Comparison of ENCODE assay signal across 11 mouse cellular contexts in the genomic region with DNA sequence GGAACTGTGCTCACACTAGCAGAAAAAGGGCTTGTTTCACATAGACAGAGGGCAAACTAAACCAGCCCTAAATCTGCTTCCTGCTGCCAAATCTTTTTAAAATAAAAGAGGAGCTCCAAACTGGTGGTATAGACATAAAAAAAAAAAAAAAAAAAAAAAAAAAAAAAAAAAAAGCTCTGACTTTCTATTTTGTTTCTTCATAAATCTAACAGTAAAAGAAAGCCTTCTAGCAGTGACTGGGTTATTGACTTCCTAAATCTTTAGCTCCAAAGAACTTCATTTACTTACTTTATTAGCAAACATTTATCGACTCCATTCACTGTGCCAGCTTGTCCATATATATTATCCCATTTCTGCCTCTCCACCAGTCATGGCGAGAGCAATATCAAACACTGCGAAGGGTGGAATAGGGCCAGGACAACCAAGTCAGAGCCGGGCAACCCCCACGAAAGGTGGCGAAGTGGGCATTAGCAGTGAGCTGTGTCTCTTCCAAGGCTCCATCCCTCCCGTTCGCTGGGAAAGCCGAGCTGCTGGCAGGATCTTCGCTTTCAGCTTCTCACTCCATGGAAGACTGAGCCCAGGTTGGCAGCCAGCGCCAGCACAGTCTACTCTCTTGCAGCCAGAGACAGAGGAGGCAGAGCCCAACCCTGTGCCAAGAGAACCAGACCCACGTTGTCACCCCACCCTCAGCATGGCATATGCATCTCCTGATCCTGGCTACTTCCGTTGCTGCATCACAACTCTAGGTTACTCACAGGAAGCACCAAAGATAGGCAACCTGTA.
A peak's percentile ranks its signal among the peaks of the same experiment; 100 is the strongest.
DNase-seq lines count a peak whose midpoint lies in the region; ATAC-seq and TF ChIP-seq lines count a peak whose summit lies in the region.
"Had no signal": no experiment of that assay in that cellular context is flagged by ENCODE, and none has a peak within 500 bp of the region (broad histone marks: within the 10 kb centered on the region; RNA-seq: fewer than 3 reads in every experiment).

No protein-coding gene starts in this region.

- H3K4me3 ChIP-seq in hindbrain, embryonic 10.5 days, result no peak overlapping the region
- no peak overlapping the region for H3K4me3 ChIP-seq in hindbrain, embryonic 11.5 days (ENCODE audit: low read depth, low read length)
- peak overlapping the region; percentile 5 to 36; a peak in 2 of 4 replicates for H3K4me3 ChIP-seq in ES-E14 (ENCODE audit: insufficient read depth in 1 of 2, low read depth in 1 of 2, low read length in 2 of 2, poor library complexity in 1 of 2, severe bottlenecking in 1 of 2)
- H3K4me3 ChIP-seq in forebrain, embryonic 16.5 days (replicated peaks; ENCODE audit: low read length), result no peak overlapping the region
- H3K4me3 ChIP-seq in midbrain, postnatal 0 days (ENCODE audit: low read depth, low read length), result no peak overlapping the region
- H3K4me3 ChIP-seq: intestine, embryonic 15.5 days had no signal

- H3K27ac ChIP-seq in hindbrain, embryonic 10.5 days, result peak overlapping the region; percentile 80; the same call in 1 of the 2 replicates
- H3K27ac ChIP-seq in hindbrain, embryonic 11.5 days (ENCODE audit: low read depth, low read length), result no peak overlapping the region
- H3K27ac ChIP-seq in ES-E14 (ENCODE audit: insufficient read depth, low read depth, low read length, poor library complexity, severe bottlenecking), result peak overlapping the region; percentile 100
- H3K27ac ChIP-seq in forebrain, embryonic 16.5 days (ENCODE audit: low read length), result peak overlapping the region; percentile 75; the same call in 1 of the 2 replicates
- H3K27ac ChIP-seq in midbrain, postnatal 0 days (ENCODE audit: low read depth, low read length), result no peak overlapping the region
- H3K27ac ChIP-seq: intestine, embryonic 15.5 days; macrophage had no signal

- no peak for ATAC-seq in hindbrain, embryonic 11.5 days (ENCODE audit: low FRiP score)
- ATAC-seq in forebrain, embryonic 16.5 days, result peak; percentile 67
- no peak for ATAC-seq in midbrain, postnatal 0 days (ENCODE audit: low FRiP score)
- no peak for ATAC-seq in inflammation-experienced regulatory T-cells, adult 6 months

- no peaks in the 10 kb centered on the region for H3K36me3 ChIP-seq in hindbrain, embryonic 10.5 days
- no peaks in the 10 kb centered on the region for H3K36me3 ChIP-seq in hindbrain, embryonic 11.5 days (ENCODE audit: control insufficient read depth, insufficient read depth, low read length)
- no peaks in the 10 kb centered on the region for H3K36me3 ChIP-seq in ES-E14 (ENCODE audit: control insufficient read depth, insufficient read depth, low read length, poor library complexity, severe bottlenecking)
- no peaks in the 10 kb centered on the region for H3K36me3 ChIP-seq in forebrain, embryonic 16.5 days (ENCODE audit: control insufficient read depth, insufficient read depth)
- H3K36me3 ChIP-seq in midbrain, postnatal 0 days (ENCODE audit: insufficient read depth, low read length), result no peaks in the 10 kb centered on the region
- H3K36me3 ChIP-seq: intestine, embryonic 15.5 days had no signal

- in situ Hi-C loops in ES-E14 (cut with MboI; ENCODE audit: low sequenced_read_pairs in 2 of 2, unreplicated experiment in 2 of 2), result no loop called here

- 0 out of 2 replicates have a peak, but pooled peaks cover 8% of the 10 kb centered on the region for H3K27me3 ChIP-seq in hindbrain, embryonic 10.5 days (ENCODE audit: insufficient read depth, poor library complexity, severe bottlenecking)
- no peaks in the 10 kb centered on the region for H3K27me3 ChIP-seq in hindbrain, embryonic 11.5 days (ENCODE audit: control insufficient read depth, insufficient read depth, low read length)
- no peaks in the 10 kb centered on the region for H3K27me3 ChIP-seq in forebrain, embryonic 16.5 days (replicated peaks; ENCODE audit: control insufficient read depth, insufficient read depth, low read length)
- no peaks in the 10 kb centered on the region for H3K27me3 ChIP-seq in midbrain, postnatal 0 days (ENCODE audit: insufficient read depth, low read length)
- H3K27me3 ChIP-seq: intestine, embryonic 15.5 days had no signal

- TF ChIP-seq CTCF in midbrain, postnatal 0 days (IDR thresholded peaks at IDR 0.05), result no peak

- DNase-seq in hindbrain, embryonic 10.5 days (ENCODE audit: low spot score), result no peak
- no peak for DNase-seq in hindbrain, embryonic 11.5 days (ENCODE audit: low spot score)
- no peak for DNase-seq in ES-E14 (ENCODE audit: low read depth, low spot score)
- peak; percentile 34 for DNase-seq in midbrain, postnatal 0 days (ENCODE audit: low spot score)
- DNase-seq in spleen, postnatal 14 days (ENCODE audit: low spot score in 2 of 2), result no peak
- no peak for DNase-seq in urinary bladder, adult 2 months (ENCODE audit: low spot score)
- DNase-seq: kidney, postnatal 14 days had no signal

- 88% methylated on average over 13 of the region's 13 CpGs for WGBS in hindbrain, embryonic 10.5 days
- WGBS in hindbrain, embryonic 11.5 days, result 90% methylated on average over 13 of the region's 13 CpGs
- WGBS in forebrain, embryonic 16.5 days, result 67% methylated on average over 13 of the region's 13 CpGs
- WGBS in midbrain, postnatal 0 days, result 76% methylated on average over 13 of the region's 13 CpGs

- H3K9ac ChIP-seq in hindbrain, embryonic 11.5 days (ENCODE audit: low read depth, low read length), result no peak overlapping the region
- H3K9ac ChIP-seq in ES-E14 (ENCODE audit: insufficient read depth, low read depth, low read length, poor library complexity, severe bottlenecking), result peak overlapping the region; percentile 76
- H3K9ac ChIP-seq in forebrain, embryonic 16.5 days (replicated peaks; ENCODE audit: low read depth, low read length), result no peak overlapping the region
- no peak overlapping the region for H3K9ac ChIP-seq in midbrain, postnatal 0 days (replicated peaks; ENCODE audit: low read length, poor library complexity, severe bottlenecking)
- H3K9ac ChIP-seq: intestine, embryonic 15.5 days had no signal

- H3K4me1 ChIP-seq in hindbrain, embryonic 10.5 days (replicated peaks), result peaks cover 28% of the 10 kb centered on the region
- H3K4me1 ChIP-seq in hindbrain, embryonic 11.5 days (replicated peaks; ENCODE audit: control insufficient read depth, insufficient read depth, low read length), result 0 out of 2 replicates have a peak, but pooled peaks cover 7% of the 10 kb centered on the region
- peaks cover 26 to 54% of the 10 kb centered on the region in 2 experiments for H3K4me1 ChIP-seq in ES-E14 (ENCODE audit: control insufficient read depth in 2 of 2, insufficient read depth in 2 of 2, low read length in 2 of 2, poor library complexity in 1 of 2)
- peaks cover 19% of the 10 kb centered on the region for H3K4me1 ChIP-seq in forebrain, embryonic 16.5 days (replicated peaks; ENCODE audit: control insufficient read depth, insufficient read depth, low read length)
- H3K4me1 ChIP-seq in midbrain, postnatal 0 days (ENCODE audit: insufficient read depth, low read length), result 0 out of 2 replicates have a peak, but pooled peaks cover 3% of the 10 kb centered on the region
- H3K4me1 ChIP-seq: intestine, embryonic 15.5 days had no signal

- no peaks in the 10 kb centered on the region for H3K9me3 ChIP-seq in hindbrain, embryonic 10.5 days
- H3K9me3 ChIP-seq in hindbrain, embryonic 11.5 days (ENCODE audit: control insufficient read depth, low read length), result no peaks in the 10 kb centered on the region
- no peaks in the 10 kb centered on the region for H3K9me3 ChIP-seq in ES-E14 (ENCODE audit: control insufficient read depth, insufficient read depth, low read depth, low read length)
- H3K9me3 ChIP-seq in forebrain, embryonic 16.5 days (ENCODE audit: control insufficient read depth, low read length), result no peaks in the 10 kb centered on the region
- H3K9me3 ChIP-seq in midbrain, postnatal 0 days (ENCODE audit: low read length), result no peaks in the 10 kb centered on the region
- H3K9me3 ChIP-seq: intestine, embryonic 15.5 days had no signal

- H3K4me2 ChIP-seq in hindbrain, embryonic 11.5 days (replicated peaks; ENCODE audit: low read depth, low read length), result no peak overlapping the region
- no peak overlapping the region for H3K4me2 ChIP-seq in forebrain, embryonic 16.5 days (ENCODE audit: low read length)
- H3K4me2 ChIP-seq in midbrain, postnatal 0 days (ENCODE audit: low read depth, low read length, poor library complexity, severe bottlenecking), result no peak overlapping the region
- H3K4me2 ChIP-seq: intestine, embryonic 15.5 days had no signal

TF ChIP-seq in ES-E14, 5 proteins besides CTCF, POLR2A, EP300 and RAD21:
- TF ChIP-seq MAFK (IDR thresholded peaks at IDR 0.05; ENCODE audit: insufficient read depth, low read depth, low read length), result no peak
- no peak for TF ChIP-seq CHD2 (IDR thresholded peaks at IDR 0.05; ENCODE audit: low read depth, low read length)
- TF ChIP-seq ZNF384 (IDR thresholded peaks at IDR 0.05; ENCODE audit: low read depth, low read length), result peak; percentile 92
- TF ChIP-seq ZC3H11A (IDR thresholded peaks at IDR 0.05; ENCODE audit: borderline replicate concordance, low read depth, low read length), result no peak
- TF ChIP-seq HCFC1 (IDR thresholded peaks at IDR 0.05; ENCODE audit: borderline replicate concordance, insufficient read depth, low read length), result peak; percentile 51; the same call in 1 of the 2 replicates

Comparison
In these comparisons a context has a peak if more than half of its experiments do, and no peak if none do; other contexts are left out.
1. H3K27ac ChIP-seq: peak in hindbrain, embryonic 10.5 days (single experiment), ES-E14 (single experiment) and forebrain, embryonic 16.5 days (single experiment); none in hindbrain, embryonic 11.5 days (single experiment) and midbrain, postnatal 0 days (single experiment).
2. H3K4me3 ChIP-seq: peak in ES-E14 (2 of 2); none in hindbrain, embryonic 10.5 days (single experiment), hindbrain, embryonic 11.5 days (single experiment), forebrain, embryonic 16.5 days (single experiment) and midbrain, postnatal 0 days (single experiment).